Mouse (Mus musculus) c-Kit-positive CD71-positive TER-119-positive erythroid progenitor cells, embryonic 14.5 days (primary cell): ENCODE data around the gene Frmpd4.
A peak's percentile ranks its signal among the peaks of the same experiment; 100 is the strongest.

Experiments used
- DNase-seq: peaks from one replicate; pipeline ENCODE4 v3.0.0-alpha.2; 2013; ENCODE audit warnings: low spot score

The Frmpd4 gene

DNA sequence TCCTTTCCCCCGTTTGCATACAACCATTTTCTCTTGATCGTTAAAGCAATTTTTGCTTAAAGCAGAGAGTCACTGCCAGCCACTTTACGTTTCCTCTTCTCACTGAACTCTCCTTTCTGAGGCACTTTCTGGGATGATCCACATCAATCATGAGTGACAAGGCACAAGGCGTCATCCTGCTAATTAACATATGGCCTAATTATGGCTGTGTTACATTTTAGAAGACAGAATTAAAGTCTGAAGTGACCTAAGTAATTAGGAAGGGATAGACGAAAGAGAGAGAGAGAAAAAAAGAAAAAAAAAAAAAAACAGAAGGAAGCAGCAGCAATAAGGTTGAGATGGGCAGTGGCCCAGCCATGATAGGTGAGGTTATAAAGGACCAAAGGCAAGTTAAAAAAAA is at the start of gene Frmpd4:
TSS of gene Frmpd4 (minus strand) at position 101 of the 400 bp plus-strand sequence.
- no peak for DNase-seq

- DNase-seq: no peak
These were observed 18.2 kb upstream of the Frmpd4 start for GRCm38 (mm10) chrX:168595193-168595592.

- DNase-seq: no peak
These were observed 7.3 kb upstream of the Frmpd4 start for GRCm38 (mm10) chrX:168584303-168584702.

DNA sequence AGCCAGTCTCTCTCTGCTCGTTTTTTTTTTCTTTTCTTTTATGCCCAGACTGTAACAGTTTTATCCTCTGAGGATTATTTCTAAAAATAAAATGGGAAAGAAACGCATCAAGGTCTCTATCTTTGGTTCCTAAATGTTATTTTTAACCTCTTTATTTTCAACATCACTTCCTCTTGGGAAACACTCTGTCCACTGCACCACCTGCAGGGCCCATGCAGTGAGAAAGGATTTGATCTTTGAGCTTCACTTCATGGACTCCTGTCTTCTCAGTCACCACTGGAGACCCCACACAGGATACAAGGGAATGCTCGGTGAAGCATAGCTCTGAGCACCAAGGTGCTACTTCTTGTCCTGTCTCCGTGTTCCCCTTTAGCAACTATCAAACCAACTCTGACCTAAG is 5.2 kb downstream of the Frmpd4 start:
- no peak for DNase-seq

- no peak for DNase-seq
These were observed 7.8 kb downstream of the Frmpd4 start for GRCm38 (mm10) chrX:168569231-168569630.

- no peak for DNase-seq
These were observed 71.8 kb downstream of the Frmpd4 start for GRCm38 (mm10) chrX:168505254-168505653.

DNA sequence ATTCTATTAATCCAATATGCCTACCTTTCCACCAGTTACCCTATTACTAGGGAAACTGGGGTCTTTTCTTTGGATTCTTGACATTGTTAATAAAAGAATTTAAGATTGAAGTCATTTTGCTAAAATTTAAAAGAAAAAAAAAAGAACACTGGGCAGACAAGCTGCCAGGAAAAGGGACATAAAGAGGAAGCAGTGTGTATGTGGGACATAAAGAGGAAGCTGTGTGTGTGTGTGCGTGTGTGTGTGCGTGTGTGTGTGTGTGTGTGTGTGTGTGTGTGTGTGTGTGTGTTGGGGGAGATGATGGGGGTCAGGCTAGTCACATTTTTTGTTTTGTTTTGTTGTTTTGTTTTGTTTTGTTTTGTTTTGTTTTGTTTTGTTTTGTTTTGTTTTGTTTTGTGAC is 121.8 kb downstream of the Frmpd4 start:
- DNase-seq: no peak

GRCm38 (mm10) chrX:168431206-168431605 is 145.8 kb downstream of the Frmpd4 start:
- no peak for DNase-seq

DNA sequence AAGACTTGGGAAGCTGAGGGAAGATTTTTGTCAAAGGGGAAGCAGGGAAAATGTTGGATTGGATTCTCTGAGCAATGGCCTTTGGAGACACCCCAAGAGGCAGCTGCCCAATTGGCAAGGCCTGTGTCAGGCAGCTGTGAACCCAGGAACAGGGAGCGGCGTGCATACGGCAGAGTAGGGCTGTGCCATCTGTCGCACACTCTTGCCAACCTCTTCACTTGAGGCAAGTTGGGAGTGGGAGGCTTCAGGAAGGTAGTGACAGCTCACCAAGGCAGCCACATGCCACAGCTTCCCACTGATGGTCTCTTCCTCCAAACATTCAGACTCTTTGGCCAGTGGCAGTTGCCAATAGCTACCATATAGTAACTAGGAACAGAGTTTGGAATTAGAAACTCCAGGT is 147.2 kb downstream of the Frmpd4 start:
- no peak for DNase-seq

- peak; percentile 16 for DNase-seq
These were observed 161.6 kb downstream of the Frmpd4 start for GRCm38 (mm10) chrX:168415403-168415802.

GRCm38 (mm10) chrX:168403512-168403911 is 173.5 kb downstream of the Frmpd4 start:
- no peak for DNase-seq

GRCm38 (mm10) chrX:168350431-168350830 is 226.6 kb downstream of the Frmpd4 start:
- DNase-seq: no peak

GRCm38 (mm10) chrX:168349320-168350225 is 227.5 kb downstream of the Frmpd4 start:
- DNase-seq: no peak

DNA sequence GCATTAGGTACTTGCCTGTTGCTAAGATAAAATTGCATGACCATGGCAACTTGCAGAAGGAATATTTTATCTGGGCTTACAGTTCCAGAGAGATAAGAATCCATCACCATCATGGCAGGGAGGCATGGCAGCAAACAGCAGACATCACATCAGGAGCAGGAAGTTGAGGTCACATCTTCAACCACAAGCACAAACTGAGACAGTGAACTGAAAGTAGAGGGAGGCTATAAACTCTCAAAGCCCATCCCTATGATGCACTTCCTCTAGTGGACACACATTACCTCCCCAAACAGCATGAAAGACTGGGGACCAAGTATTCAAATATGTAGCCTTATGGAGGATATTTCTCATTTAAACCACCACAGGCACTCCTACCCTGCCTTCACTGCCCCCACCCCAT is 238.8 kb downstream of the Frmpd4 start:
- no peak for DNase-seq

- no peak for DNase-seq
These were observed 251.9 kb downstream of the Frmpd4 start for GRCm38 (mm10) chrX:168325161-168325560.

DNA sequence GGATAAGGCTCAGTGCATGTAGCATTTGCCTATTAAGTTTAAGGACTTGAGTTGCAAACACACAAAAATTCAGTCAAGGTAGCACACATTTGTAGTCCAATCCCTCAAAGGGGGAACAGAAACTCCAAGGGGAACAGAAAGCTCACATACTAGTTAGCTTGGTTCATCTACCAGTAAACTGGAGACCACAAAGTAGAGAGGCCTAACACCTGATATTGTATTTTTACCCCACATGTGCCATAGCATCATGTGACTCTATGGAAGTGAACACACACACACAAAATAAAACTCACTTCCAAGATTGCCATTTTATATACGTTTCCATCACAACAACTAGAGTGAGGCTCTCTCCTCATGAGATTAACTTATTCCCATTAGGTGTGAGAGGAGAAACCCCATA is 264.9 kb downstream of the Frmpd4 start:
- no peak for DNase-seq

DNA sequence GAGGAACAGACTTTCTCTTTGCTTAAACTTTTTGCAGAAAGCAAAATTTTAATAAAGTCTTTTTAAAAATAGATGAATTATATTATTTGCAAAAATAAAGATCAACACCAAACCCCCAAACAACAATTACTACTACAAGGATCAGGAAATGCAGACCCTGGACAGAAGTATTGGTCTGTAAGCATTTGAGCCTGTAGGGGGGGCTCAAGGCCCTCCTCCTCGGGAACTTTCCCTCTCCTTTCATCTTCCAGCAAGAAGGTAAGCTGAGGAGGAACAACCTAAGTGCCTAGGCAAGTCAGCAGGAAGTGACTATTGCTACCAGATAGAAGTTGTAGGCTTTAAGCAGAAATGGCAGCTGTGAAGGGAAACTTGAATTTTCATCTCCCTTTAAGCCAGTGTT is 266.9 kb downstream of the Frmpd4 start:
- DNase-seq: no peak

DNA sequence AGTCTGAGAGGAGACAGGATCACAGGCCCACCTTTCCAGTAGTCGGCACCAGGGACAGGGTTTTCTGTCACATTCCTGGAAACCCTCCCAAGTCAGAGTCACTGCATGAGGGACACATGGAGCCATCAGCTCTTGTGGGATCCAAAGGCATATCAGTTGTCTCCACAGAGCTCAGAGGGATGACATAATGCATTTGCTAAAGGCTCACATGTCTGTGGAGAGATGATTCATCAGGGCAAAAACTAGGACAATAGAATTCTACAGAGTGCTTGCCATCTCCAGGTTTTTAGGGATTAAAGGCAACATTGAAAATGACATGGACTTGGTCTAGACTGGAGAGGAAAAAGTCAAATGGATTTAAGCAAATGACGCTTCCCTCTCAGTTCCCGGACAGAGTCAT is 284.5 kb downstream of the Frmpd4 start:
- DNase-seq: no peak

DNA sequence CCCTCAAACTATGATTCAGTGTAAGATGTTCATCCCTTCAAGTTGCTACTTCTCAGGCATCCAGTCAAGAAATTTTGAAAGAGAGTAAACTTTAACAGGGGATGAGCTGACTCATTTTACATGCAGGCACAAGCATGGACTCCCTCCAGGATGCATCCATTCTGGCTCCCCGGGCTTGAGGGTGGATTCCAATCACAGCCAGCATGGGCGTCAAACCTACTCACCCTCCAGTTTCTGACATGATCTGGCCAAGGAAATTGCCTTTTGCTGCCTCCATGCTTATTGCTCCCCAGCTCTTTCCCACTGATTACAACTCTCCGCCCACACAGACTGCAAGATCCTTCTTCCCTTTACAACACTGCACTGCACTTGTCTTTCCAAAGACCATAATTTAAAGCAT is 370.0 kb downstream of the Frmpd4 start:
- DNase-seq: no peak

DNA sequence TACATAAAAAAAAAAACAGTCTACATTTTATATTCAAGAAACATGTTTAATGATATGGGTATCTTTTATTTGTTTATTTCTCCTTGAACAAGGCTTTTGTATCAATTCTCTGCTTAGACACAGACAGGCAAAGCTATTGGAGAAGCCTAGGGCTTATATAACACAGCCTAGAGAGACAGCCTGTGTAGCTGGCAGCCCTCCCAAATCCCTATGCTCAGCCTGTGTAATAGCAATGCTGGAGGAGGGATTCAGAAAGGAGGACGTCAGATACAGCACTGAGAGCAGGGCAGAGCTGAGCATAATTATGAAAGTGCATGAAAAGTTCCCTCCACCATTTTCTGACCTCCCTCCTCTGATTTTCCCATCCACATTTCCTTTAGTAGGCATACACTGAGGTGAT is 385.1 kb downstream of the Frmpd4 start:
- DNase-seq: no peak

GRCm38 (mm10) chrX:168189563-168189962 is 387.5 kb downstream of the Frmpd4 start:
- no peak for DNase-seq

DNA sequence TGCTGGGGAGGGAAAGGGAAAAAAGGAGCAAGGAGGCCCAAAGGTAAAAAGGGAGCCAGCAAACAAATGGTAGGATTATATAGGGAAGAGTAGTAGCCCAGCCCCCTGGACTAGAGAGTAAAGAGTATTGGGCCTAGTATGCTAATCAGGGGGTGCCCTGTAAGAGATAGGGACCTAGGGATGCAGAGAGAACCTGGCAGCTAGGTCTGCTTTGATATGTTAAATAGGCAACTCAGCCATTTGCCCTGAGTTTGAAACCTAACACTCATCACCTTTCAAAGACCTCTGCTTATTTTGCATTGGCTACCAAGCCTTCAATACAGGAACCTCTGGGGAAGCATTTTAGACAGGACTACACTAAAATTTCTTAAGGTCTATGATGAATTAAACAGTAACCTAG is 414.0 kb downstream of the Frmpd4 start:
- no peak for DNase-seq

DNA sequence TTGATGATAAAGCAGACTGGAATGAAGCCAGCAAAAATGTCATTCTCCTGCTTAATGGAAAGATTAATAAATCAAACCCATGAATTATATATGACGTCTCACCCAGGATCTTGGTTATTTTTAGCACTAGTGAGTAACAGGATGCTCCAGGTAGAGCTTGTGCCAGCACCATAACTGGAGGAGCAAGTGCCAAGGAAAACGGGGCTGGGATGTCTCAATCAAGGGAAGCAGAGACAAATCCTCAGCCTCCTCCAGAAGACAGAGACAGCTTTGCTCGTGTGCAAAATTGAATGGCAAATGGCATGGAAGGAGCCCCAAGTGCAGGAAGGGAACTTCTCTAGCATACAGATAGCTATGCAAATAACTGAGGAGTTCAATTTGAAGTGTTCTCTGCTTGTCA is 418.2 kb downstream of the Frmpd4 start:
- DNase-seq: no peak

DNA sequence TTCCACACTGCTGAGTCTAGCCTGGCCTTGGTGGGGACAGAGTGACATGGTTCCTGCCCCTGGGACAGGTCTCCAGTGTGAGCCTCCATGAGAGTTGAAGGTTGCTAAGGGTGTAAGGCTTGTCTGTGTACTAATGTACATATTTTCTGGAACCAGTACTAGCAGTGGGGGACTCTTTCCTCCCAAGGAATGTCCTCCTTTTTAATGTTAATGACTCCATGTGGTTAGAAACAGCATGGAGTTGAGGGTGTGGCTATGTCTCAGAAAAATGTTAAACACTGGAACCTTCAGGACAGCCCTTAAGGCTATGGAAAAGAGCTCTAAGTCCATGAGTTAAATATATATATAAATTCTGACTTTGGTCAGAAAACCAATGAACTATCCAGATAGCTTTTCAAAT is 436.0 kb downstream of the Frmpd4 start:
- no peak for DNase-seq
